In the genomic region with DNA sequence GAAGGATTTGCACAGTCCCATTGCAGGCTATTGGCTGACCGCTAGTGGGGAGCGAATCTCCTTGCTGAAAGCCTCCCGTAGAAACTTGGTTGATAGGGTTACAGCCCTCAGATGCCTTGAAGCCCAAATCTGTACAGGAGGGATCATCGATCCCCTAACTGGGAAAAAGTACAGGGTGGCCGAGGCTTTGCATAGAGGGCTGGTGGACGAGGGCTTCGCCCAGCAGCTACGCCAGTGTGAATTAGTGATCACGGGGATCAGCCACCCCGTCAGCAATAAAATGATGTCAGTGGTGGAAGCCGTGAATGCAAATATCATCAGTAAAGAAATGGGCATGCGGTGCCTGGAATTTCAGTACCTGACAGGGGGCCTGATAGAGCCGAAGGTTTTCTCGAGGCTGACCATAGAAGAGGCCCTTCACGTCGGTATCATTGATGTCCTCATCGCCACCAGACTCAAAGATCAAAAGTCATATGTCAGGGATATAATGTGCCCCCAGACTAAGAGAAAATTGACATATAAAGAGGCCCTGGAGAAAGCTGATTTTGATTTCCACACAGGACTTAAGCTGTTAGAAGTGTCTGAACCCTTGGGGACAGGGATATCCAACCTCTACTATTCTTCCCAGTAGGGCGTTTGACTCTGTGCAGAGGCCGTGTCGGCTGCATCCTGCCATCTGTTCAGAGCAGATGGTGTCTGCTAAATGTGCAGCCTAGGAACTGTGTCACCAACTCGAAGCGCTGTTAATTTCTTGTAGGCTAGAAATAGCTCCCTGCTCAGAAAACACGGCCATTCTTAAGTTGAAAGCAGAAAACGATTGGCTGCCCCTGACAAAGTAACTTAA, we compare ENCODE assay signal across 10 mouse cellular contexts.
A peak's percentile ranks its signal among the peaks of the same experiment; 100 is the strongest.
DNase-seq lines count a peak whose midpoint lies in the region; ATAC-seq and TF ChIP-seq lines count a peak whose summit lies in the region.
"Had no signal": no experiment of that assay in that cellular context is flagged by ENCODE, and none has a peak within 500 bp of the region (broad histone marks: within the 10 kb centered on the region; RNA-seq: fewer than 3 reads in every experiment).

No protein-coding gene starts in this region.

- H3K9me3 ChIP-seq in hindbrain, embryonic 13.5 days: no peaks in the 10 kb centered on the region
- H3K9me3 ChIP-seq: G1E had no signal

- H3K79me2 ChIP-seq in myocyte (ENCODE audit: control insufficient read depth, insufficient read depth): no peaks in the 10 kb centered on the region

- H3K27ac ChIP-seq in hindbrain, embryonic 13.5 days: peak overlapping the region; percentile 58

- ATAC-seq in cerebellum, adult (ENCODE audit: insufficient number of reproducible peaks, low FRiP score, low TSS enrichment): peak; percentile 86
- peak; percentile 71 for ATAC-seq in hindbrain, embryonic 13.5 days (ENCODE audit: low FRiP score)

- no peaks in the 10 kb centered on the region for H3K27me3 ChIP-seq in hindbrain, embryonic 13.5 days
- H3K27me3 ChIP-seq in myocyte (ENCODE audit: control insufficient read depth, insufficient read depth, insufficient read length): no peaks in the 10 kb centered on the region

- peaks cover 16% of the 10 kb centered on the region for H3K4me1 ChIP-seq in hindbrain, embryonic 13.5 days (replicated peaks)

- H3K36me3 ChIP-seq in hindbrain, embryonic 13.5 days: peaks cover 51% of the 10 kb centered on the region
- H3K36me3 ChIP-seq in myocyte (ENCODE audit: control insufficient read depth, insufficient read depth): peaks cover 38% of the 10 kb centered on the region
- H3K36me3 ChIP-seq: G1E had no signal

- WGBS in hindbrain, embryonic 13.5 days: 37% methylated on average over 24 of the region's 24 CpGs

- no peak overlapping the region for H3K4me3 ChIP-seq in hindbrain, embryonic 13.5 days
- H3K4me3 ChIP-seq in myocyte: no peak overlapping the region

- no peak for TF ChIP-seq POLR2A in myocyte (IDR thresholded peaks at IDR 0.05; ENCODE audit: insufficient read length, low read depth)

- H3K4me2 ChIP-seq in hindbrain, embryonic 13.5 days: no peak overlapping the region
- no peak overlapping the region for H3K4me2 ChIP-seq in myocyte (ENCODE audit: low read depth)

- H3K9ac ChIP-seq in hindbrain, embryonic 13.5 days: no peak overlapping the region

- H3ac ChIP-seq in myocyte (ENCODE audit: control insufficient read depth, insufficient read length): no peak overlapping the region

- peak; percentile 86 to 87 for DNase-seq in cerebellum, postnatal 10 days
- DNase-seq in lung, postnatal 10 days: no peak
- DNase-seq in heart, adult 11 months: no peak
- DNase-seq in T-cell, adult 2 months (ENCODE audit: low spot score): no peak
- DNase-seq in heart, postnatal 14 days: no peak
- DNase-seq: kidney, postnatal 4 days had no signal

- intact Hi-C loops in heart, postnatal 14 days (cut with DNase I): no loop called here

TF ChIP-seq in myocyte, 11 proteins besides CTCF, POLR2A, EP300 and RAD21:
- TF ChIP-seq USF1 (IDR thresholded peaks at IDR 0.05; ENCODE audit: low read depth) (no peak), MYOD1 (IDR thresholded peaks at IDR 0.05; ENCODE audit: control insufficient read depth in 1 of 3, insufficient read length in 2 of 3, low read depth in 2 of 3) (peak in 2 of 3 experiments; percentile 34 to 47), MYOG (IDR thresholded peaks at IDR 0.05; ENCODE audit: control insufficient read depth in 1 of 3, insufficient read depth in 1 of 3, insufficient read length in 2 of 3, low read depth in 2 of 3) (peak in 1 of 3 experiments; percentile 9), MAX (IDR thresholded peaks at IDR 0.05; ENCODE audit: low read depth) (no peak)
TF ChIP-seq in myocyte: peak in this region for 2.

Comparison
In these comparisons a context has a peak if more than half of its experiments do, and no peak if none do; other contexts are left out.
1. DNase-seq: peak in cerebellum, postnatal 10 days (2 of 2); none in lung, postnatal 10 days (single experiment), heart, adult 11 months (single experiment), T-cell, adult 2 months (single experiment) and heart, postnatal 14 days (0 of 2).